Mouse (Mus musculus) embryonic facial prominence, embryonic 14.5 days (tissue): ENCODE measurements around the gene Uba7. TPM values are rescaled to one million over a fixed set of nuclear protein-coding genes. Genes with fewer than 3 reads are reported as not detected.
A peak's percentile ranks its signal among the peaks of the same experiment; 100 is the strongest.

Experiments
- ATAC-seq: fragments of 200-750 bp; cut with Nextera tagmentation; 2 replicates; pipeline ENCODE4 v1.8.0; 2017; ENCODE audit warnings: low read depth, moderate number of reproducible peaks, moderate TSS enrichment
- DNase-seq: peaks from one replicate; pipeline ENCODE4 v3.0.0-alpha.2; 2015; ENCODE audit warnings: low spot score
- H3K27ac ChIP-seq: fragments of 300-500 bp; sonication (generic); replicated peaks from 2 replicates; pipeline ENCODE4 v1.5.1; 2014; ENCODE audit warnings: low read depth, mild to moderate bottlenecking, low read length, moderate library complexity
- H3K27me3 ChIP-seq: fragments of 300-500 bp; sonication (generic); replicated peaks from 2 replicates; pipeline ENCODE4 v1.6.1; 2014; ENCODE audit warnings: low read length; ENCODE audit not compliant: control insufficient read depth, insufficient read depth
- H3K36me3 ChIP-seq: fragments of 300-500 bp; sonication (generic); 2 replicates; pipeline ENCODE4 v1.6.1; 2014; ENCODE audit warnings: low read length, mixed read lengths; ENCODE audit not compliant: control insufficient read depth, insufficient read depth
- H3K4me1 ChIP-seq: fragments of 300-500 bp; sonication (generic); 2 replicates; pipeline ENCODE4 v1.6.1; 2014; ENCODE audit warnings: antibody characterized with exemption, low read length; ENCODE audit not compliant: control insufficient read depth, insufficient read depth
- H3K4me2 ChIP-seq: fragments of 300-500 bp; sonication (generic); 2 replicates; pipeline ENCODE4 v1.6.1; 2014; ENCODE audit warnings: low read depth, mild to moderate bottlenecking, low read length, moderate library complexity, mixed read lengths
- H3K4me3 ChIP-seq: fragments of 300-500 bp; sonication (generic); 2 replicates; pipeline ENCODE4 v1.5.1; 2014; ENCODE audit warnings: low read depth, mild to moderate bottlenecking, low read length
- H3K9ac ChIP-seq: fragments of 300-500 bp; sonication (generic); 2 replicates; pipeline ENCODE4 v1.6.1; 2014; ENCODE audit warnings: low read depth, mild to moderate bottlenecking, low read length, moderate library complexity, mixed read lengths
- H3K9me3 ChIP-seq: fragments of 300-500 bp; sonication (generic); 2 replicates; pipeline ENCODE4 v1.6.1; 2016; ENCODE audit warnings: low read length; ENCODE audit not compliant: control insufficient read depth
- WGBS: fragments of 180-500 bp; shearing (Covaris S2); extraction: QIAGEN DNeasy Blood & Tissue Kit; methylation state at CpG from one replicate; pipeline ENCODE4 v1.1.7; 2014; 5-methylcytosine and 5-hydroxymethylcytosine counted together
- polyA plus RNA-seq: library from polyadenylated mRNA; unstranded; fragments of >200 nt; fragmentation: Nextera tagmentation; extraction: Ambion mirVana; gene quantifications from 2 replicates; pipeline ENCODE4 v1.2.1, GENCODE M21; 2014

Gene Uba7
- polyA plus RNA-seq, 1 experiment from 2014 or later, result 25.5 TPM

- ATAC-seq, result no peak
- H3K9me3 ChIP-seq, result no peaks in the 10 kb centered on the region
- no peak overlapping the region for H3K9ac ChIP-seq
- WGBS, result 79% methylated on average over 6 of the region's 6 CpGs
- H3K27me3 ChIP-seq, result no peaks in the 10 kb centered on the region
- peaks cover 40% of the 10 kb centered on the region for H3K36me3 ChIP-seq
- DNase-seq, result no peak
- no peak overlapping the region for H3K27ac ChIP-seq
- H3K4me2 ChIP-seq, result no peak overlapping the region
- H3K4me1 ChIP-seq, result no peaks in the 10 kb centered on the region
- no peak overlapping the region for H3K4me3 ChIP-seq
These were observed 7.9 kb upstream of the Uba7 start for GRCm38 (mm10) chr9:107967437-107967836.

GRCm38 (mm10) chr9:107968531-107968930, 6.8 kb upstream of the Uba7 start:
- Histone ChIP-seq H3K36me3 (peaks cover 38% of the 10 kb centered on the region), H3K9me3 (no peaks in the 10 kb centered on the region), H3K9ac (no peak overlapping the region), H3K4me1 (no peaks in the 10 kb centered on the region), H3K4me2 (no peak overlapping the region), H3K4me3 (no peak overlapping the region), H3K27me3 (no peaks in the 10 kb centered on the region), H3K27ac (no peak overlapping the region)
- ATAC-seq (no peak), DNase-seq (no peak)
- 92% methylated on average over 7 of the region's 7 CpGs for WGBS

GRCm38 (mm10) chr9:107970311-107970710, 5.0 kb upstream of the Uba7 start:
- Histone ChIP-seq H3K4me1 (0 out of 2 replicates have a peak, but pooled peaks cover 2% of the 10 kb centered on the region), H3K36me3 (peaks cover 32% of the 10 kb centered on the region), H3K4me2 (no peak overlapping the region), H3K4me3 (no peak overlapping the region), H3K27me3 (no peaks in the 10 kb centered on the region), H3K27ac (no peak overlapping the region), H3K9ac (no peak overlapping the region), H3K9me3 (no peaks in the 10 kb centered on the region)
- DNase-seq, result no peak
- no peak for ATAC-seq
- 91% methylated on average over 5 of the region's 5 CpGs for WGBS

GRCm38 (mm10) chr9:107971690-107972541, 3.4 kb upstream of the Uba7 start:
- no peak for DNase-seq
- H3K9me3 ChIP-seq, result no peaks in the 10 kb centered on the region
- H3K27ac ChIP-seq, result no peak overlapping the region
- H3K9ac ChIP-seq, result no peak overlapping the region
- peaks cover 32% of the 10 kb centered on the region for H3K36me3 ChIP-seq
- H3K4me2 ChIP-seq, result no peak overlapping the region
- no peak for ATAC-seq
- no peak overlapping the region for H3K4me3 ChIP-seq
- H3K27me3 ChIP-seq, result no peaks in the 10 kb centered on the region
- 0 out of 2 replicates have a peak, but pooled peaks cover 5% of the 10 kb centered on the region for H3K4me1 ChIP-seq
- 75% methylated on average over 8 of the region's 8 CpGs for WGBS

- ATAC-seq (no peak), DNase-seq (no peak)
- 74% methylated on average over 10 of the region's 10 CpGs for WGBS
- peaks cover 20% of the 10 kb centered on the region; the same call in 1 of the 2 replicates for H3K36me3 ChIP-seq
- no peaks in the 10 kb centered on the region for H3K27me3 ChIP-seq
- no peak overlapping the region for H3K9ac ChIP-seq
- H3K4me1 ChIP-seq, result 0 out of 2 replicates have a peak, but pooled peaks cover 5% of the 10 kb centered on the region
- no peak overlapping the region for H3K4me2 ChIP-seq
- H3K27ac ChIP-seq, result no peak overlapping the region
- H3K4me3 ChIP-seq, result no peak overlapping the region
- no peaks in the 10 kb centered on the region for H3K9me3 ChIP-seq
These were observed 674 bp upstream of the Uba7 start for GRCm38 (mm10) chr9:107974491-107975171.

GRCm38 (mm10) chr9:107978815-107979214, 3.5 kb downstream of the Uba7 start:
- no peaks in the 10 kb centered on the region for H3K36me3 ChIP-seq
- 87% methylated on average over 11 of the region's 12 CpGs for WGBS
- no peaks in the 10 kb centered on the region for H3K27me3 ChIP-seq
- no peak overlapping the region for H3K4me2 ChIP-seq
- H3K4me1 ChIP-seq, result peaks cover 33% of the 10 kb centered on the region
- no peaks in the 10 kb centered on the region for H3K9me3 ChIP-seq
- no peak overlapping the region for H3K9ac ChIP-seq
- H3K27ac ChIP-seq, result no peak overlapping the region
- no peak for ATAC-seq
- no peak overlapping the region for H3K4me3 ChIP-seq
- DNase-seq, result no peak

- ATAC-seq (peak; percentile 38), DNase-seq (peak; percentile 92)
- H3K27ac ChIP-seq, result peak overlapping the region; percentile 98
- H3K9me3 ChIP-seq, result no peaks in the 10 kb centered on the region
- peak overlapping the region; percentile 83 for H3K9ac ChIP-seq
- 14% methylated on average over 7 of the region's 7 CpGs for WGBS
- H3K4me2 ChIP-seq, result peak overlapping the region; percentile 74
- H3K27me3 ChIP-seq, result no peaks in the 10 kb centered on the region
- peak overlapping the region; percentile 77 for H3K4me3 ChIP-seq
- peaks cover 9% of the 10 kb centered on the region; the same call in 1 of the 2 replicates for H3K36me3 ChIP-seq
- H3K4me1 ChIP-seq, result peaks cover 38% of the 10 kb centered on the region
These were observed 6.6 kb downstream of the Uba7 start for GRCm38 (mm10) chr9:107981684-107982605.
